Mouse (Mus musculus) heart, adult 8-10 months (tissue): ENCODE measurements around the gene Arhgef3. TPM values are rescaled to one million over a fixed set of nuclear protein-coding genes. Genes with fewer than 3 reads are reported as not detected.
A peak's percentile ranks its signal among the peaks of the same experiment; 100 is the strongest.

Source experiments
- DNase-seq: peaks from one replicate; pipeline ENCODE4 v3.0.0; 2022; ENCODE audit warnings: low spot score
- total RNA-seq, 4 experiments: library from RNA; stranded (reverse); gene quantifications; 2 replicates each; pipeline ENCODE4 v1.2.4; 2022

Arhgef3 gene
- total RNA-seq, 4 experiments from 2014 or later = 19.5 to 27.9 (median 23.9) TPM

DNA sequence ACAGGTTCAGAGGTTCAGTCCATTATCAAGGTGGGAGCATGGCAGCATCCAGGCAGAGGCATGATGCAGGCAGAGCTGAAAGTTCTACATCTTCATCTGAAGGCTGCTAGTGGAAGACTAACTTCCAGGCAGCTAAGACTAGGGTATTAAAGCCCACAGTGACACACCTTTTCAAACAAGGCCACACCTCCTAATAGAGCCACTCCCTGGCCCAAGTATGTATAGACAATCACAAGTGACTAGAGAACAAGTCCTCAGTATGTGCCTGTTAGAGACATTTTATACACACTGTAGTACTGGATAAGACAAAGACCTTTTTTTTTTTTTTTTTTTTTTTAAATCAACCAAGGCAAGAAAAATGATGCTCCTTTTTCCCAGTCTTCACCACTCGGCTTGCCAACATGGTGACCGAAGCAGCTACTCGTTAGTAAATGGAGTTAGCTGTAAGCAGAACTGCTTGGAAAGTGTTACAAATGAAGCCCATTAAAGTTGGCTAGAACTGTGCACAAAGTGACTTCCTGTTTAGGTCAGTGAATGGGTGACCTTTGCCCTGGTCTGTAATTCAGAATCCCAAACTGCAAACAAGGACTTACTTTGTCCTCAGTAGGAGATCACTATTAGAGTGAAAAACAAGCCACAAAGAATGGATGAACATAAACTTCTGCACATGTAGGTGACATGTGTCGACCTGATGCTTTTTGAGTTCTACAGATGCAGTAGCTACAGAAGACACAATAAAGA lies 229.7 kb downstream of the Arhgef3 start:
- no peak for DNase-seq

DNA sequence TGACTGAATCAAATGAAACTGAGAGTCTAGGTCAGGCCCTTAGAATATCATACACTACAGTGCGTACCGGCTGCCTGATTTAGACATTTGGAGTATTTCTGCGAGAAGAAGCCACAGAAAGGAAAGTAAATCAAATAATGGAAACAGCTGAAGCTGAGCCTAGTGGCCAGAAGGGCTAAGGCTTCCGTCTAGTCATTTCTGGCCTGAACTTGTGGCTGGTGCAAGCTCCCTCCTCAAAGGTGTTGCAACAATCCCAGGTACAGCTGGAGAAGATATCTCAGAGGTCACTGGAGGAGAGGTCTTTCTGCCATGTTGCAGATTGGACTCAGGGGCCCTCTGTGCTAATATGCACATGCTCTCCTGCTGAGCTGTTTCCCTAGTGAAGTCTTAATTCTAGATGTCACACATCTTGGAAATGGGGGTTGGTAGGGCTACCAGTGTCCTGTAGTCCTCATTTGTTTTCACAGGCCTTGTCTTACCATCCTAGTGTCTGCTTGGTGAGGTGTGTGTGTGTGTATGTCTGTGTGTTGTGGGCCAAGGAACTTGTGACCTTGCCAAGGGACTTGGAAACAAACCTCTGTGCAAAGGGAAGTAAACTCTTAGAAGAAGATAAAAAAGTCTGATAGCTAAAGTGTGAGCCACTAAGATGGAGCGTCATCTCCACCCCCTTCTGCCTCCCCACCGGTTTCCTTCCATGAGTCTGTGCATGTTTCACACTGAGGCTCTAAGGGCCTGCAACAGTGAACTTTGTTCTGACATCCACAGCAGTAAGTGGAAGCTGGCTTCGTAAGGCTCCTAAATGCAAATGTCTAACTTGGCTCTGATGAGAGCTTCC lies 230.6 kb downstream of the Arhgef3 start:
- DNase-seq = no peak

DNA sequence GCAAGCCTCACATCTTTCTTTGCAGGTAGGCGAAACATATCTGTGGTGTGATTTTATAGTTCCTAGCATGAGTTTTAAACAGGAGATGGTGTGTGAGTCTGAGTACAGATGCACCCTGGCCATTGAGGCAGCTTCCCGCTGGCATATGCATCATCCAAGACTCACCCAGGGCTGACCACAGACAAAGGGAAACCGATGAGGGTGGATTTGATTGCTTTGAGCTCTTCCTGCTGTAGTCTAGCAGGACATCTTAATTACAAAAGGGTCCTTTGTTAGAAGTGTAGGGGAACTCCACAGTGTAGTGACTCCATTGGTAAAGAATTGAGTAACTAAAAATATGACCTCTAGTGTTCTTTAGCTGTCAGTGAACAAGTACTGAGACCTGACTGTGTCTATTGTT lies 232.5 kb downstream of the Arhgef3 start:
- DNase-seq = no peak

DNA sequence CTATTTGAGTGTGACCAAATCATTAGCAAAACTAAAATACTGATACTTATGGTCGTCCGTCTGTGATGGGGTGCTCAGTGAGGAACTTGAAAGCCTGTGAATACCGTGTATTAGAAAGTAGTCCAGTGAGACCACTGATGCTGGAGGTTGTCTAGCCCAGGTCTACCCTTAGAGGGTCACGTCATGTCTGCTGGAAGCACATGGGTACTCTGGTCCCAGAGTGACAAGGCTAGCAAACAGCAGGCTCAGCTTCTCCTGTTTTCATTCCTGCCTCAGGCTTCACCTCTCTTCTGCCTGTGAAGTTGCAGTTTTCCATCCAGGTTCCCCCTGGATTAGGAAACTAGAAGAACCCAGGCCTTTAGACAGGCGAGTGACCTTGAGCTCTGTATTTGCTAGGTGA lies 233.0 kb downstream of the Arhgef3 start:
- no peak for DNase-seq

DNA sequence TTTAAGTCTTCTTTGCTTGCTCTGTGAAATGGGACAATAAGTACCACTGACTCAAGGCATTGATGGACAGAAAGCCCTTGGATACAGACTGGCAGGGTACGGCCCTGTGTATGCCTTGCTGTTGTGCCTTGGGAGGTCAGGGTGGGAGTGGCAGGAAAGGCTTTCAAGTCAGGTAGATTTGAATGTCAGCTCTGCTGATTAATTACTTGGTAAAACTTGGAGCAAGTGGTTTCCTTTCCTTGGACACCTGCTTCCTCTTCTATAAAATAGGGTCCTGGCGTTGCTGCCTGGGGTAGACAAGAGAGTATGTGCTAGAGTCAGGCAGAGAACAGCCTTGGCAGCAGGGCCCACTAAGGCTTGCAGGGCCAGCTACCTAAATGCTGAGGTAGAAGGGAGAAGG lies 233.4 kb downstream of the Arhgef3 start:
- no peak for DNase-seq

DNA sequence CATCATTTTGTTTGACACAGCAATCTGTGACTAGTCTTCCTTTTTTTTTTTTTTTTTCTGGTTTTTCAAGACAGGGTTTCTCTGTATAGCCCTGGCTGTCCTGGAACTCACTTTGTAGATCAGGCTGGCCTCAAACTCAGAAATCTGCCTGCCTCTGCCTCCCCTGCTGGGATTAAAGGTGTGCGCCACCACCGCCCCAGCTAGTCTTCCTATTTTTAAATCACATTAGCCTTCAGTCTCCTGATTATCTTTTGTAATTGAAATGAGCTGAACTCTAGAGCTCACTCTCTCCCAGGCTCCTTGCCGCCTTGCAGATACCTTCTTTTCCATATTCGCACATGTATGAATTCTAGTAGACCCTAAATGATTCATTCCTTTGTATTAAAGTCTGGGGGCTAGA lies 234.0 kb downstream of the Arhgef3 start:
- no peak for DNase-seq

DNA sequence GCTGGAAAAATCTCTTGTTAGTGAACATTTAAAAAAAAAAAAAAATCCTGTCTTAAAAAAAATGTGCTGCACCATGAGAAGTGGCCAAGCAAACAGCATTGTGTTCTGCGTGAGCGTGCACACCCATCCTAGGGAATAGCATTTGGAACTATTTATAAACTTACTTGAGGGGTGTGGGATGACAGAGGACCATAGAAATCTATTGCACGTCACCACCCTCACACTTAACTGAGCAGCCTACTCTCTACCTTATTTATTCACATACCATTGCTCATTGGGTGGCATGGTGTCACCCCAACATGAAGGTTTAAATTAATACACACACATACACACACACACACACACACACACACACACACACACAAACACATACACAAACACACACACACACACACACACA lies 234.4 kb downstream of the Arhgef3 start:
- DNase-seq = no peak

DNA sequence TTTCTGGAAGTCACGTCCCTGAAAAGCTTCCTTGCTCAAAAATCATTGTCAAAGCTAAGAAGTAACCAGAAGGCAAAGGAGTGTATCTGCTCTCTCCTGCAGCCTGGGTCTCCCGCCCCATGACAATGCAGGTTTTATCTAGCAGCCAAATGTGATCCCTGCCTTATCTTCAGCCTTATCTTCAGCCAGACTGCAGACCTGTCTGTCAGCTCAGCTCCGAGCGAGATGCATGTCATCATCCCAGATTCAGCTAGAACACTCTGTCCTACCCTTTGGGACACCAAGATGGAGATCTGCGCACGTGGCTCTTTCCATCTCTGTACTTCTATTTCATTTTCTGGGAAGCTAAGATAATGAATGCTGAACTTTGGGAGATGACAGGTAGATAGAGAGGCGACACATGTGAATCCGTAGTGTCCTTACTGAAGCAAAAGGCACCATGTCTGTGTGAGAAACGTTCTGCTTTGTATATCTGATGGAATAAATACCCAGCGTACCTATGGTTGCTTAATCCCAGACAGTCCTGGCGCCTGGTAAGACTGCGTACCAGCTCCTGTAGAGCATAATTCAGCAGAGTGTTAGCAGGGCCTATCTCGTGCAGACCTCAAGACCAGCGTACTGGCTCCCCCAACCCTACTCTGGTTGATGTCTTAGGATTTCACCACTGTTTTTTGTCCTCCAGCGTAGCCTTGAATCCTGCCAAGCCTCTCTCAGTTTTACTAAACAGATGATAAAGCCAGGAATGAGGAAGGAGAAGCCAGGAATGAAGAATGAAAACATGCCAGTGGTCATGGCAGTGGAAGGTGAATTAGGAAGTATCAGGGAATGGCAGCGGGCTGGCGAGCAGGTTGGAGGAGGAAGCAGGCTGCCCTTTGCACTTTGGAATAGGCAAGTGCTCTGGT lies 235.4 kb downstream of the Arhgef3 start:
- DNase-seq = no peak

DNA sequence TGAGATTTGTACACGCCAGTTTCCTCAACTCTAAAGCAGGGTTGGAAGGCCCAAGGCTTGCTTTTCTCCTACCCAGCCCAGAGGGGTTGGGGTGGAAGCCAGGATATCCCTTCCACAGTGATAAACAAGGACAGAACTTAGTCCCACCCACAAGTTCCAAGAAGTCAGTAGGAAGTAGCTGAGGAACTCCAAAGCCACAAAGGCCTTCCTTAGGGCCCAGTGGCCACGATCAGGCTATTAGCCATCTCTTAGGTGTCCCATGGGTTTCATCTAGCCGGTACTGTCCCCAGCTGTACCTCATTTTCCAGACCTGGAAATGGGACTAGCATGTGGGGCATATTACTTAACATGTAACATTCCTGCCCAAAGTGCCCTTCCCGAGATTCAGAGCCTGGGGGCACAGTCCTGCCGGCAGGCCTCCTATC lies 236.4 kb downstream of the Arhgef3 start:
- DNase-seq = peak; percentile 78

DNA sequence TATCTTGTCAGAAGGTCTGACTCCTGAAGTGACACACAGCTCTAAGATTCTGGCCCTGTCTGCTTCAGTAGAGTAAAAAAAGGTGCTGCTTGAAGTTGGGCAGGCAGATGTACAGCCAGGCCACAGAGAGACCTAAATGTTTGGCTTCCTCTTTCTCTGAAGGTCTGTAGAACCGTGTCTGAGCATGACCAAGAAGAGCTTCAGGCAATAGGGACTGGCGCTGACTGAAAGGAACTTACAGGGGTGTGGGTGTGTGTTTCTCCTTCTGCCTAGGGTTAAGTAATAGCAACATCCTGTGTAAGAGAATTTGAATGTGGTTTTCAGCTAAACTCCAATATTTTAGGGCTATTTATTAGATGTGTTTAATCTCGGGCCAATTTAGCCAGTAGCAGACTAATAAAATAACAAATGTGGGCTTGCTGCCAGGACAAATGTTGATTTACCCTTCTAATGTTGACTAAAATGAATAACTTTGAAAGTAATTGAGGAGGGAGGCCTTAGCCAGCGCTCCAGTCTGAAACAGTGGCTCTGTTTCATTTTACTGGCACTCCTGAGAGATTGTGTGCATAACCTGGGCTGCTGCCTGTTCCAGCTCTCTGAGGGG lies 236.9 kb downstream of the Arhgef3 start:
- peak; percentile 62 for DNase-seq

DNA sequence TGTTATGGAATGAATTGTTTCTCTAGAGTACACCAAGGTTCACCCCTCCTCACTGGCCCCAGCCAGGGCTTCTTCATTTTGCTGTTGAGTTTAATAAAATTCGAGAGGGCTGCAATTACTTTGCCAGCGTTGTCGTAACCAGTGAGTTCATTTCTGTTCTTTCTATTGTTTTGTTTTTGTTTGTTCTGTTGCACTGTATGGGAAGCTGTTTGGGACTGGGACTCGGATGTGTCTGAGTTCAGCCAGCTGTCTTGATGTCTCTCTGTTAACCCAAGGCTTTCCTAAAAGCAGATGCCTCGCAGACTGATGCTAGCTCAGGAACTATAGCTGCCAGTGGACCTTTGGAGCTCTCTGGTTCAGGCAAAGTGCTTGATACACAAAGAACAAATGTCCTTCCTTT lies 237.8 kb downstream of the Arhgef3 start:
- DNase-seq = no peak

DNA sequence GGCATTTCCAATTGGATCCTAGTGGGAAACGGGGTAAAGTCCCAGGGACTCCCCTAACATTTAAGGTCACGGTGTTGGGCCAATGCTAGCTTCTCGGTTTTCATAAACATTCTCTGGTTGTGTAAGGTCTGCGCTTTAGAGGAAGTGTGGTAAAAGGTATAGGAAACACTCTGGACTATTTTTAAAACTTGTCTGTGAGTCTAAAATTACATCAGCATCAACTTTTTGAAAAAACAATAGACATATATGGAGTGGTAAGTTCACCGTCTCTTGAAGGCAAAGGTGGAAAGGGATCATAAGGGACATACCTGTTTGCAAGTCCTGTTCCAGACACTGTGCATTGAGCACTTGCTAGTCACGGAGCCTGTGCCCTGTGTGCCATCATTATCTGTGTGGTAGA lies 240.5 kb downstream of the Arhgef3 start:
- no peak for DNase-seq

DNA sequence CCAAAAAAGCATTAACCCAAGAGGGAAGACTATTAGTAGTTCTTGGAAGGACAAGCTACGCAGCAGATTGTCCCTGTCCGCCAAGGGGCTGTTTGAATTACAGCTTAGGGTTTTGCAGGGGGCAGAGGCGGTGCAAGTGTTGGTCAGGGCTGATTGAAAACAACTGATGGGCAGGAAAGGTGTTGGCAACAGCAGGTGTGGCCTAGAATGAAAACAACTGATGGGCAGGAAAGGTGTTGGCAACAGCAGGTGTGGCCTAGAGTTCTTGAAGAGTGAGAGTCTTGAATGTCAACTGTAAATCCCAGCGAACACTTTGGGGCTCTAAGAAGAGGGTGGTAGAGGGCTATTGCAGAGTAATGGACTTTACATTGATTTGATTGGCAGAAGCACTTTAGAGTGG lies 241.2 kb downstream of the Arhgef3 start:
- DNase-seq = no peak

DNA sequence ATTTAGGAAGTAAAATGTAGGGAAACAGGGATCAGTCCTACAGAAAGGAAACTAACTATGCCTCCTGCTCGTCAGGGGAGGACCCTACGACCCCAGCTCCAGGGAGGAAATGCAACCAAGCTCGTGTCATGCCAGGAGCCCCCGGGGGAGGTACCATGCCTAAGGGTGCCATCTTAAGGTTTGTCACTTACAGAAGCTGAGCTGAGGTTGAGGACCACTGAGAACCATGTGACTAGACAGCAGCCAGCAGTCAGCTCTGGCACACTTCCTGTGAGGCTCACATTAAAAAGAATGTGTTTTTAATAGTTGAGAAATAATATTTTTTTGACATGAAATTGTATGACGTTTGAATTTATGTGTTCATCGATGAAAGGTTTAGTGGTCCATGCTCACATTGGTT lies 242.4 kb downstream of the Arhgef3 start:
- DNase-seq = no peak

DNA sequence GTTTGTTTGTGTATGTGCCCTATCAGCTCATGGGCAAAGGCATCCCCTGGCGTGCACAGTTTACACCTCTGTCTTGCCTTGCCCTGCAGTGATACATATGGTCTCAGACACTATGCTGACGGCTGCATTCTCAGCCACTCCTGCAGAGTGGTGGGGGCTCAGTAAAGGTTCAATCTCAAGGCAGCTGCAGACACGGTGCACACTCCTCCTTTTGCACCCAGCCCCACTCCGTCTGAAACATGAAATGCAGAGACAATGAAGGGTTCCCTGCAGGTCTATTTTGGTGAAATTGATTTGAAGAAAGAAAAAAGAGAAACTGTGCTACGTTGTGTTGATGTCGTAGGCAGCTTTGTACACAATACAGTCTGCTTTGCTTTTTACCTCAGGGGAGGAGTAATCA lies 243.5 kb downstream of the Arhgef3 start:
- DNase-seq = no peak

DNA sequence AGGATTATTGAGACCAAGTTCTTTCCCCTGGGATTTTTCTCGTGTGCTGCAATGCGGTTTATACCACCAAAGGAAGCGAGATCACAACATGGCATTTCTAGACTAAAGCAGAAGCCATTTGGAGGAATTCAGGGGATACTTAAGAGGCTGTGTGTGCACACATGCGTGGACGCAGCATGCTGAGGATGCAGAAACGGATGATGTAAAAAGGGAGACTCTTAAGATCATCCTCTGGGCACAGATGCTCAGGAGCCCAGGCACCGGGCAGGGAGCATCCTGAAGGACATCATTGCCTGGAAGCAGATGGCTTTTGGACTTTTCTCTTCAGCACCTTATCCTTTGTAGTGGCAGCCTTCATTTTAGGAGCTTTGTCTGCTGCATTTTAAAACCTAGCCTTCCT lies 246.2 kb downstream of the Arhgef3 start:
- DNase-seq = no peak

DNA sequence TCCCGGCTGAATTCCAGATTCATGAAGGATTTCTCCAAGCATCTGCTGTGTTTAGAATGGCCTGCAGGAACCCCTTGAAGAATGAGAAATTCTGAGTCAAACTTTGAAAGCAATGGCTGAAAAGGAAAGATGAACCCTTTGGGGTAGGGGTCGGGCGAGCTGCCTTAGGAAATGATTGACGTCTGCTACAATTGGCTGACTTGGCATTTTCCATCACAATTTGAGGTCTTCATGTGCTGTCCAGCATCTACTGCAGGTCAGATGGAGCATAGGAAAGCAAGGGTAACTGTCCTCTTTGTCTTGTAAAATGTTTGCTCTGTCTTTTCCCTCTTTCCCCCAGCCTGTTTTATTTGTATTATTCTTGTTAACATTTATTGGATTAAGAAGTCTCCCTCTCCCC lies 246.8 kb downstream of the Arhgef3 start:
- DNase-seq = no peak

DNA sequence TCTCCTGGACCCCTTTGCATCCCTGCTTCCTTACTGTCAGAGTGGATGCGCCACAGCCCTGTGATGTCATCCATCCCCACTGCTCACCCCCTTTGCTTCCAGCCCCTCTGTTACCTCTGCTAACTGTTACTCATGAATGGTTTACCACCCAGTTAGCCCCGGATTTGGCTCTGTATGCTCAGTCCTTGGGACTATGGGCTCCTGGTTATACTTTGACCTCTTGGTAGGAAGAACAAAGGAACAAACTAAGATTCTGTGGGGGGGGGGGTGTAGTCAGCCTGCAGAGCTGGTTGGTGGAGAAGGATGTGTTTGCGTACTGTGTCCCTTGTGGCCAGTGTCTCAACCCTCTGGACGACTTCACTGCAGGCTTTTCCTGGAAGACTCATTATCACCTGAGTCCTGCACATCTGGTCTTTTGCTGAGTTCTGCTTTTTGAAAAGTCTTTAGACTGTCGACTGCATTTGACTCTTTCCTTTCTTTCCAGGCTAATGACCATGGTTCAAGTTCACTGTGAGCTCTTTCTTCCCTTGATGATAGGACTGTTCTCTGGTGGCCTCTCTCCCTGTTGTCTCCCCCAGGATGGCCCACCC lies 250.1 kb downstream of the Arhgef3 start:
- no peak for DNase-seq

DNA sequence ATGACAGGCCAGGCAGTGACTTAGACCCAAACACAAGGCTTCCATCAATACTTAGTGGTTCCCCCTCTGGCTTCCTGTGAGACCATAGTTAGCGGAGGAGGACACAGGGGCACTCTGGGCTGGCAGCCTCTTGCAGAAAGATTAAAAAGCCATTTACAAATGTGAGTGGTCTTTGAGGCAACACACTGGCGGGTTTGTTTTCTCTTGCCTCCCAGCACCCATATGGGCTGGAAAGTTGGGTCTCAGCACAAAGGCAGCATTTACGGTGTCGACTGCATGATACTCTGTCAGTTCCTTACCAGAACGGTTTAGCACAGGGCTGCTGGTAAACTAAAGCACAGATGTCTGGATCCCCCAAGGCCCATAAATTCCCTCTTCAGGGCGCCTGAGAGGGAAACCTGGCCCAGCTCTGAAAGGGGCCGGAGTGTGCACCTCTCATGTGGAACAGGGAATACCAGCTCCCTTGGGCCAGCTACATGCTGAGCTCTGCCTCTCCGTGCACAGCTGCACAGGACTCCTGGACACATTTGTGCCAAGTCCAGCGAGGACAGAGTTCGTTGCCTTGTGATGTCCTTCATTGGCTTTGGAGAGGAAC lies 252.5 kb downstream of the Arhgef3 start:
- no peak for DNase-seq

DNA sequence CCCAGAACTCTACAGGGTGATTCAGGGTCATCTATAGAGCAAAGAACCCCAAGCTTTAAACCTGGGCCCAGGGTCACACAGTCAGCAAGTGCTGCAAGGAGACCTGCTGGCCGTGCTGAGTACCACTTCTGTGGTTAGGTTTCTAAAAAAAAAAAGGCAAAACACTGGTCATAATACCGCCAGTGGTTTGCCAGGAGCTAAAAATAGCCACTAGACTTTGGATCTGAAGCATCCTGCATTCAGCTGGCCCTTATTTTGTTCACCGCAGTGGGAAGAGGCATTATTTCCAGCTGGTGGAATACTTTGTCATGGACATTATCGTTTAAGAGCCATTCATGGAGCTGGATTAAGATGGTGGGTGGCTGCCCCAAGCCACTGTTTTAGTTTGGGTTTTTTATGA lies 253.9 kb downstream of the Arhgef3 start:
- peak; percentile 51 for DNase-seq

DNA sequence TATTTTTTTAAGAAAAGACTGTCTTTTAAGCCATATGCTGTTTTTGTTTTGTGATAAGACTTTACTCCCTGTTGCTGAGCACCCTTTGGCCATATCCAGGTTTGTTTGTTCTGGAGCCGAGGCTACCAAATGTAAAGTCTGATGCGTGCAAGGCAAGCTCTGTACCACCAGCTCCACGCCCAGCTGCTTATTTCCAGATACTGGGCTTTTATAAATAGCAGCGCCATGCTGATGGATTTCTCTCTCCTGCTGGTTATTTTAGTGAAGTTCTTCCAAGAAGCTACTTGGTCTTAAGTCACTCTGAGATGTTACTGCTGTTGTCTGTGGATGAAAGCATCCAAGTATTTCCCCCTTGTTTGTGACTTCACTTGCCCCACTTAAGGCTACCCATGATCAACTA lies 254.8 kb downstream of the Arhgef3 start:
- no peak for DNase-seq
